Mouse (Mus musculus): ENCODE data around the gene Trim30a.
"Not testable (repeated sequence)": the region's sequence is repeated elsewhere in the genome, so short reads cannot be mapped to it uniquely, and the experiment has no call there.

DNA sequence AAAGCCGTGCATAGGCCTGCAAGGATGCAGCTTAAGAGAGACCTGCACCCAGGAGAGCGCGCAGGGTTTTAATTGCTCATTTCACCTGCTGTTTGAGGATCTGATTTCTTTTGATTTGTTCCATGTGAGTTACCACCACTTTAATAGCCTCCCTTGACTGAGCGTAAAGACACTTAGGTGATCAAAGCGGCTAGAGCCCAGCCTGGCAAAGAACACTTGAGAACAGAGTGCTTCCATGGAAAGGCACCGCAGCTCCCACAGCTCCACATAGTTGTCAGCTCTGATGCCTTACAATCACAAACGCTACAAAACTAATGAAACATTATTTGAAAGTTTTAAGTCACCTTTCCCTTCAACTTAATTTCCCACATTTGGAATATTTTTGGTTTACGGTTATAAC lies 34.5 kb upstream of the Trim30a start:
- not testable (repeated sequence) for TF ChIP-seq CTCF (IDR thresholded peaks at IDR 0.05; ENCODE audit: low read depth, low read length); POLR2A (IDR thresholded peaks at IDR 0.05; ENCODE audit: insufficient read depth, low read length); EP300 (IDR thresholded peaks at IDR 0.05; ENCODE audit: insufficient read depth, low read depth, low read length)

All from ES-Bruce4 (cell line).